Mouse (Mus musculus) kidney, postnatal 10 days (tissue): Measurements from ENCODE around the gene Ldlrad3.

ENCODE experiments used
- DNase-seq: peaks from one replicate; pipeline ENCODE4 v3.0.0; 2021; ENCODE audit warnings: mixed read lengths

The Ldlrad3 gene

DNA sequence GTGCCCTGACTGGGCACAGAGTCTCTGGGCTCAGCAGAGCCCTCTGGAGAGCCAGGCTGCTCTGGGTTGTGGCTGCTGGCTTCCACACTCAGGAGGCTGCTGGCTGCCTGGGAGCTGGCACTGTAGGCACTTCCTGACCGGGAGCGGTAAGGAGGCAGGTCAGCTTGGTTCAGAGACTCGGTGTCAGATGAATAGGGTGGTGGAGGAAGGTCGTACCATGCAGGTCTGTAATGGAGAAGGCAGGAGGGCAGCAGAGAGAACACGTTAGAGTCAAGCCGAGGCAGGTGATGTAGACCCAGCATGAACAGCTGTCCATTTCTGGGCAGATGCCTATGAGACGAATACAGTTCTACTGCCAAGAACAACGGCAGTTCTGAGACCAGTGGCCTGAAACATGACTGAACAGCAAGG lies 233.2 kb downstream of the Ldlrad3 start:
- DNase-seq = no peak

GRCm38 (mm10) chr2:101950716-101951520 lies 235.3 kb downstream of the Ldlrad3 start:
- DNase-seq = no peak

DNA sequence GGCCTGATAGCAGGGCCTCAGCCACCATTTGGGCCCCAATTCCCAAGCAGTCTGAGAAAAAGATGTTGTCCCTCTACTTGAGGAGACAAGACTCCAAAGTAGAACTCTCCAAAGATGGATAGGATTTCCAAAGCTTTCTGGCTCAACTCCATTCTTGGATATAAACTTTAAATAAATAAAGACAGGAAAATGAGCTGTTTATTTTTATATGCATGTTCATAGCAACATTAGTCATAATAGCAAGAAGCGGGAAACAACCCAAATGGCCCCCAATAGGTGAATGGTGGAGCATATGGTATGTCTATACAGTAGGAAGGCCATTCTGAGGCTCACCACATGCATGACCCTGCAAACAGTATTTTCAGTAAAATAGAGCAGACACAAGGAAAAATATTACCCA lies 251.2 kb downstream of the Ldlrad3 start:
- no peak for DNase-seq

DNA sequence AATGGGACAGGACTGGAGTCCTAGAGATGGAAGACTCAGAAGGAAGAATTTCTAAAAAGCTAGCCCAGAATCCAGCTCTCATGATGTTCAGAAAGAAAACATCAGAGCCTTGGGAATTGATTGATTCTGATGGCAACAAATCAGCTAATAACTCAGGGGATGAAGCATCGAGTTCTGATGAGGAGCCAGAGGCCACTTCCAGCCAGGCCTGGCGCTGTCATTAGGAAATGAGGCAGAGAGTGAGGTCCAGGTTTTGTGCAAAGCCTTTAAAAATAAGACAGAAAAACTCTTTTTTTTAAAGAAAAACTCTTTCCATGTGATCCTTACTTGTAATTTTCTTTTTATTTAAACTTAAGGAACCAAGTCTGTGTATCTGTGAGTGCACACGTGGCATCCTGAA lies 252.9 kb downstream of the Ldlrad3 start:
- no peak for DNase-seq

- peak; percentile 25 for DNase-seq
Observed at GRCm38 (mm10) chr2:101932169-101932936, 253.8 kb downstream of the Ldlrad3 start.

- no peak for DNase-seq
Observed at GRCm38 (mm10) chr2:101925591-101926188, 260.5 kb downstream of the Ldlrad3 start.

- no peak for DNase-seq
Observed at GRCm38 (mm10) chr2:101925183-101925582, 261.0 kb downstream of the Ldlrad3 start.

GRCm38 (mm10) chr2:101923181-101923580 lies 263.0 kb downstream of the Ldlrad3 start:
- DNase-seq = peak; percentile 60

DNA sequence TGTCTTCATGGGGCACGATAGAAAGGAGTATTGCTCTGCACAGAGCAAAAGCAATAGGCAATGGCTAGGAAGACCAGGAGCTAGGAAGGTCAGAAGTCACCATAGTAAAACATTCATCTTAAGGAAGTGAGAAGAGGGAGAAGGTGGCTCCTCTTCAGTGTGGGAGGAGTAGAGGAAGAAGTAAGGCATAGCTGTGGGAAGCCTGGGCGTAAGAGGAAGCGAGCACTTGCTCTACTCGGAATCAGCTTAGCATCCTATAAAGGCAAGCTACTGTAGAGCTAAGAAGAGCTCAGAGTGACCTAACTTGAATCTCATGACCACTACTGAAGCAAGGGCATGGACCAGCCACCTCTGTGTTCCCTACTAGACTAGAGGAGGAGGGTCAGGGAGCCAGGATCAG lies 263.9 kb downstream of the Ldlrad3 start:
- DNase-seq = no peak

DNA sequence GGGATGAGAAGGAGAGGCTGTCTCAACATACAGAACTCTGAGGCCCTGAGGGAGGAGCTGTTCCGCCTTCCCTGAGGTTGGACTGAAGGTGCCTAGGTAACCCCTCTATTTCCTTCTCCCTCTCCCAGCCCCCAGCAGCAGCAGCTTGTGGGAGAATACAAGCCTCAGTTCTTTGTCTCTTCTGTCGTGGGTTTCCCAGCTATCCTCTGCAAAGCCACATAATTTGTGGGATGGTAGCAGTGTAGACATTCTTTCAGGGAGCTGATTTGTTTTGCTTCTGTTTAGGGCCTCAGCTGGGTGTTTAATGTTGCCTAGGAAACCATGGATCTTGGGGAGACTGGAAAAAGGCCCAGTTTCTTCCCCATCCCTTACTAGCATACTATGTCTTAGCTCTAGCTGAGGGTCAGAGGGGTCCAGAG lies 266.0 kb downstream of the Ldlrad3 start:
- no peak for DNase-seq

- DNase-seq = no peak
Observed at GRCm38 (mm10) chr2:101918518-101918917, 267.7 kb downstream of the Ldlrad3 start.

DNA sequence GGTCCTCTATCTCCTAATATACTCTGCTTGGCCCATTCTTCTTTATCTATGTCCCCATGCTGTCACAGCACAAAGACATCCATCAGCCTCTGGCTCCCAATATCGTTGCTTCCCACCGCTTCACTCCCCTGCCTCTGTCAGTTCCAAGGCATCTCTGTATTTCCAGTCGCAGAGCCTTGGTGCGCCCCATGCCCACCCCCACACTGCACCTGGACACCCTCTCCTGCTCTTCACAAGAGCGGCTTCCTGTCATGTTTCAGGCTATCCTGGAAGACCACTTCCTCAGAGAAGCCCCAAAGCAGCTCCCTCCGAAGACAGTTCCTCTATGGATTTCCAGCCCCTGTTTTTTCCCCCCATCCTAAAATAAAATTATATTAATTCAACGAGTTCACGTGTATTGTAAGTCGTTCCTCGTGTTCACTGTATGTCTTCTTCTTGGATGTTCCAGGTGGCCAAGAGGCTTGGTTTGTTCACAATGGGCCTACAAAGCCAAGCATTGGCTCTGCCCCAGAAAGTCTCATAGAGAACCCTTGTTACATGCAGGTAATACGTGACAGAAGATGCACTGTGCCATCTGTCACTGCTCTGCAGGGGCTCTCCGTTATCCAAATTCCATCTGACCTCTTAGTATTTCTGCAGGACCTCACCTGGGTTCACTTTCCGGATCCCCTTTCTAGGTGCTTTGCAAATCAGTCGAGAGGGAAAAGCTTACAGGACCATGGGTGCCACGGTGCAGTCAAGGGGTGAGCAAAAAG lies 276.7 kb downstream of the Ldlrad3 start:
- DNase-seq = no peak

- no peak for DNase-seq
Observed at GRCm38 (mm10) chr2:101908773-101909172, 277.4 kb downstream of the Ldlrad3 start.

DNA sequence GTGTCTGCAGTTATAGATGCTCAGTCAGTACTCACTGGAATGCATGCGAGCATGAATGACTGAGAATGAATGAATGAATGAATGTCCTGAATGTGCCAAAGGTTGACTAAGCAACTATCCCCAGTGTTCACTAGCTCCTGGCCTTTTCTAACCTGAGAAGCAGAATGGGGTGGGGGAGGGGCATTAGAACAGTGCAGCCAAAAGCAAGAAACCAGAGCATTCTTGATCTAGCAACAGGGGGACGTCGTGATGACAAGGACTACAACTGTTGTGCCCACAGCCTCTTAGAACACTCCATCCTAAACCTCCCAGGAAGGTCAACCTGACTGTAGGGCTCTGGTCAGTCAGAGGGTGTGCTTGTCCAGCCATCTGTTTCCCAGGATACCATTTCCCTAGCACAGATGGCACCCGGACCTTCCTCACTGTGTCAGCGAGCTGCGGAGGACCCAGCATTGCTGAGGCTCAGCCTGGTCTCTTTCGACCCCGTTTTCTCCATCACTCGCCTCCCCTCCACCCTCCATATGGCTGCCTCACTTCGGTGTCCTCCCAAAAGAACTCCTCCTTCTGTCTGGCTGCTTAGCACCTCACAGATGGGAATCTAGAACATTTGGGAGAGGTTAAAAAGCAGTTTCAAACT lies 278.7 kb downstream of the Ldlrad3 start:
- no peak for DNase-seq

DNA sequence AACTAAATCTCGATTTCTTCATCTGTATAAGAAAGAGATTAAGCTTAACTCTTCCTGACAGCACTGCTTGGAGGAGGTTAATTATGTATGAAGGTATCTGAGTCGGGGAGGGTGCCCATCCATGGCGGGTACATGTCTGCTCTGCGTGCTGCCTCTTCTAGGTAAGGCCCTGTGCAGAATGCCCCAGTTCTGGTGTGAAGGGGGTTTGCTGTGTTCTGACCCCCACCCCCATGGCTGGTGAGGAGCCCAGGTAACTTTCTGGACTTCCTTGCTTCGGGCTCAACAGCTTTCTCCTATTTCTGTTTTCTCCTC lies 279.9 kb downstream of the Ldlrad3 start:
- DNase-seq = no peak

DNA sequence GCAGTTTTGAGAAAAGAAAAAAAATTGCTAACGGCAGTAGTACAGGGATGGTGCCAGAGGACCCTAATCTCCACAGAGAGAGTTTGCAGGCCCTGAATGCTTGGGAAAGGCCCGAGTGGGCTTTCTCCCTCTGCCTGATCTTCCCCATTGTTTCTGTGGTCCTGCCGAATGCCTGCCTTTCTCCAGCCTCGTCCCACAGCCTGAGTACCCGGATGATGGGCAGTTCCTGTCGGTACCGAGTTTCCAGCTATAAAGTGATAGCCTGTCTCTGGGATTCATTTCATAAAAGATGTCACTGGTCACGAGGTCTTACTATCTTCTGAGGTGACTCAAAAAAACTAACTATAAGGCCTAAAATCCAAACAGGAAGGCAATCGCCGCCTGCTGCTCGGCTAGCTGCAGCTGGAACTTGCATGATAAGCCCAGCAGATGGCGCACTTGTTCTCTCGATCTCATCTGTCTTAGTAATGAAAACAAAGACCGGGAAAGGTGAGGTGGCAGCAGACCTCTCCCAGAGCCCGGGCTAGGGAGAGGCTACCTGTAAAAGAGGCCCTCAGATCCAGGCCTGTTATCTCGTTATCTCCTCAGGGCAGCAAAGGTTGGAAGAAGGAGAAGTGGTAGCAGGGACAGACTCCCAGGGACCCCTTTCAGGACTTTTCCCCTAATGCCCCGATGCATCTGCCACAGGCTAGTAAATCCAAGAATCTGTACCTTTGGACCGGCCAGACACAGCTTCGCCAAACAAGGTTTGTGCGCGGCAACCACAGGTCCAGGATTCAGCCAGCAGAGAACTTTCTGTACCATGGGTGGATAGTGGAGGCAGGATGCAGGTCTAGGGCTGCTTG lies 280.4 kb downstream of the Ldlrad3 start:
- DNase-seq = peak; percentile 91

- no peak for DNase-seq
Observed at GRCm38 (mm10) chr2:101902196-101902595, 284.0 kb downstream of the Ldlrad3 start.
